Mouse (Mus musculus): ENCODE data around the gene Cd5.

DNA sequence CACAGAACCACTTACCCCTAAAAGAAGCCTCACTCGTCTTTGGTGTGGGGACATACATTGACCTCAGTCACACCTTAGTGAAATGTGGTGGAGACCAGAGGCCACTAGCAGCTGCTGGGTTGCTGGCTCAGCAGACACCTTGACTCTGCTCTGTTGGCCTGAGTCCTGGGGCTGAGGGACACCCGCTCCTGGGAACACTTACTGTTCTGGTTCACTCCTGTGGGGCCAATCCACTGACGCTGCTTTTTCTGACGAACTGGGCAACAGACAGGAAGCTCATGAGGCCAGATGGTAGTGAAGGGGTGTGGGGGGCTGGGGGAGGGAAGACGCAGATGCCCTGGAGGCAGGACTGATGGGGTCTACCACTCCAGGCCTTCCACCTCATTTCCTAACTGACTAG is 17.7 kb downstream of the Cd5 start:
- TF ChIP-seq CTCF (IDR thresholded peaks at IDR 0.05) (no peak), POLR2A (IDR thresholded peaks at IDR 0.05; ENCODE audit: insufficient read depth, low read depth, low read length) (no peak)

All from heart, adult 2 months (tissue).